Mouse (Mus musculus) embryonic facial prominence, embryonic 12.5 days (tissue): Measurements from ENCODE around the gene Nell2. TPM values are rescaled to one million over a fixed set of nuclear protein-coding genes. Genes with fewer than 3 reads are reported as not detected.
"Not testable (repeated sequence)": the region's sequence is repeated elsewhere in the genome, so short reads cannot be mapped to it uniquely, and the experiment has no call there.

Source experiments
- ATAC-seq: fragments of 200-750 bp; cut with Nextera tagmentation; 2 replicates; pipeline ENCODE4 v1.8.0; 2017; ENCODE audit not compliant: insufficient number of reproducible peaks, insufficient read depth, low FRiP score, low TSS enrichment
- H3K27ac ChIP-seq: fragments of 300-500 bp; sonication (generic); 2 replicates; pipeline ENCODE4 v1.5.1; 2016; ENCODE audit warnings: mild to moderate bottlenecking
- H3K27me3 ChIP-seq: fragments of 300-500 bp; sonication (generic); 2 replicates; pipeline ENCODE4 v1.6.1; 2016; ENCODE audit warnings: mild to moderate bottlenecking, moderate library complexity
- H3K36me3 ChIP-seq: fragments of 300-500 bp; sonication (generic); 2 replicates; pipeline ENCODE4 v1.6.1; 2016; ENCODE audit warnings: mild to moderate bottlenecking
- H3K4me1 ChIP-seq: fragments of 300-500 bp; sonication (generic); 2 replicates; pipeline ENCODE4 v1.6.1; 2016
- H3K4me2 ChIP-seq: fragments of 300-500 bp; sonication (generic); replicated peaks from 2 replicates; pipeline ENCODE4 v1.6.1; 2016; ENCODE audit warnings: mild to moderate bottlenecking, moderate library complexity
- H3K4me3 ChIP-seq: fragments of 300-500 bp; sonication (generic); 2 replicates; pipeline ENCODE4 v1.5.1; 2016; ENCODE audit warnings: mild to moderate bottlenecking
- H3K9ac ChIP-seq: fragments of 300-500 bp; sonication (generic); 2 replicates; pipeline ENCODE4 v1.6.1; 2016; ENCODE audit warnings: mild to moderate bottlenecking, moderate library complexity
- H3K9me3 ChIP-seq: fragments of 300-500 bp; sonication (generic); 2 replicates; pipeline ENCODE4 v1.6.1; 2016; ENCODE audit warnings: mild to moderate bottlenecking, moderate library complexity
- WGBS: fragments of 180-500 bp; shearing (Covaris S2); methylation state at CpG from one replicate; pipeline ENCODE4 v1.1.7; 2016; 5-methylcytosine and 5-hydroxymethylcytosine counted together
- polyA plus RNA-seq: library from polyadenylated mRNA; unstranded; fragments of >200 nt; fragmentation: Nextera tagmentation; extraction: Ambion mirVana; gene quantifications from 2 replicates; pipeline ENCODE4 v1.2.1, GENCODE M21; 2016

Gene Nell2
- polyA plus RNA-seq, 1 experiment from 2014 or later = 23.9 TPM

DNA sequence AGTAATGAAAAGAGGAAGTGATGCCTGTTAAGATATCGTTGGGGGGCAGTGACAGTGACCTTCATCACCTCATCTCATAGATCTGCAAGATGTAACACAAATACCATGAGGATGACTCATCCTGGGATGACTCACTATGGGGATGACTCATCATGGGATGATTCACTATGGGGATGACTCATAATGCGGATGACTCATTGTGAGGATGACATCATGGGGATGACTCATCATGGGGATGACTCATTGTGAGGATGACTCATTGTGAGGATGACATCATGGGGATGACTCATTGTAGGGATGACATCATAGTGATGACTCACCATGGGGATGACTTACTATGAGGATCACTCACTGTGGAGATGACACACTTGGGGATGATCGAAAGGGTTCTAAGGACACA, 251.8 kb downstream of the Nell2 start:
- no peaks in the 10 kb centered on the region for H3K27me3 ChIP-seq
- no peaks in the 10 kb centered on the region for H3K4me1 ChIP-seq
- ATAC-seq = no peak
- WGBS = 95% methylated on average over 3 of the region's 3 CpGs
- no peak overlapping the region for H3K27ac ChIP-seq
- H3K4me3 ChIP-seq = no peak overlapping the region
- no peak overlapping the region for H3K9ac ChIP-seq
- no peaks in the 10 kb centered on the region for H3K36me3 ChIP-seq
- H3K4me2 ChIP-seq = no peak overlapping the region
- H3K9me3 ChIP-seq = no peaks in the 10 kb centered on the region

DNA sequence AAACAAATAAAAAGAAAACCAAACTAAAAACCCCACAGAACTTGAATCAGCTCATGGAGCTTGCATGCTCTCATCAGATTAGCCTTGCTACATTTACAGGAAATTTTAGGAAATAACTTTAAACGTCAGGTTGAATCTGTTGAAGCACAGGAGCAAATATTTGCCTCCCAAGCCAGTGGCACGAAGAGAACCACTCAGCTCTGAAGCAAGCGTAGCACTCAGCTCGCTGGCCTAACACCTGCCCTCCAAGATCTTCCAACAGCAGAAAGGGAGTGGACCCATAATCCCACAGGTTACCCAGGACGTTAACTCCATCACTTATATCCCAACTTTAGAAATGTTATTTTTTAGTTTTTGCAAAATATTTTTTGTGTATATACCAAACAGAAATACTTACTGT, 252.8 kb downstream of the Nell2 start:
- Histone ChIP-seq H3K4me3 (no peak overlapping the region), H3K36me3 (no peaks in the 10 kb centered on the region), H3K9me3 (no peaks in the 10 kb centered on the region), H3K4me1 (no peaks in the 10 kb centered on the region), H3K9ac (no peak overlapping the region), H3K4me2 (no peak overlapping the region), H3K27ac (no peak overlapping the region), H3K27me3 (no peaks in the 10 kb centered on the region)
- 85% methylated on average over 5 of the region's 5 CpGs for WGBS
- ATAC-seq = no peak

DNA sequence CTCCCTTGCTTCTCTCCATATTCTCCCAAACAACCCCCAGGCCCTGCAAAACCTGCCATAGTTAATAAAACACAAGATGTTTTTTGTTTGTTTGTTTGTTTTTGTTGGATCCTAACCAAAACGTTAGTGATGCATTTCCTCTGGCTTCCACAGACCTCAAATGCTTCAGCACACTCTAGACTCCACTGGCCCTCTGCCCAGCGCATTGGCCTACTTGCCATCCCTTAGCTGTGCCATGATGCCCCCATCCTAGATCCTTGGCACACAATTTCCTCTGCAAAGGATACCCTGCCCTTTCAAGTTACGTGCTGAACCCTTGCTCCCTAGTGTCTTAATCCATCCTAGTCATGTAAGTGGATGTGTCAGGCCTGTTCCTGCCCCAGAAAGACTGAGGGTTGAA, 255.1 kb downstream of the Nell2 start:
- Histone ChIP-seq H3K27me3 (no peaks in the 10 kb centered on the region), H3K4me1 (no peaks in the 10 kb centered on the region), H3K36me3 (no peaks in the 10 kb centered on the region), H3K27ac (no peak overlapping the region), H3K4me2 (no peak overlapping the region), H3K4me3 (no peak overlapping the region), H3K9me3 (no peaks in the 10 kb centered on the region), H3K9ac (no peak overlapping the region)
- 75% methylated on average over 3 of the region's 3 CpGs for WGBS
- ATAC-seq = no peak

- Histone ChIP-seq H3K27ac (no peak overlapping the region), H3K4me1 (no peaks in the 10 kb centered on the region), H3K36me3 (no peaks in the 10 kb centered on the region), H3K9ac (no peak overlapping the region), H3K9me3 (no peaks in the 10 kb centered on the region), H3K4me3 (no peak overlapping the region), H3K4me2 (no peak overlapping the region), H3K27me3 (no peaks in the 10 kb centered on the region)
- ATAC-seq = no peak
- WGBS = 82% methylated on average over 3 of the region's 3 CpGs
Observed at GRCm38 (mm10) chr15:95272167-95272566, 256.2 kb downstream of the Nell2 start.

- Histone ChIP-seq H3K27me3 (no peaks in the 10 kb centered on the region), H3K27ac (no peak overlapping the region), H3K4me3 (no peak overlapping the region), H3K9ac (no peak overlapping the region), H3K4me2 (no peak overlapping the region), H3K9me3 (no peaks in the 10 kb centered on the region), H3K4me1 (0 out of 2 replicates have a peak, but pooled peaks cover 7% of the 10 kb centered on the region), H3K36me3 (no peaks in the 10 kb centered on the region)
- 91% methylated on average over 2 of the region's 2 CpGs for WGBS
- ATAC-seq = no peak
Observed at GRCm38 (mm10) chr15:95259671-95260450, 268.5 kb downstream of the Nell2 start.

- ATAC-seq = no peak
- H3K4me3 ChIP-seq = no peak overlapping the region
- 54% methylated on average over 9 of the region's 9 CpGs for WGBS
- no peak overlapping the region for H3K4me2 ChIP-seq
- 0 out of 2 replicates have a peak, but pooled peaks cover 7% of the 10 kb centered on the region for H3K4me1 ChIP-seq
- H3K9me3 ChIP-seq = no peaks in the 10 kb centered on the region
- H3K36me3 ChIP-seq = no peaks in the 10 kb centered on the region
- no peaks in the 10 kb centered on the region for H3K27me3 ChIP-seq
- no peak overlapping the region for H3K27ac ChIP-seq
- no peak overlapping the region for H3K9ac ChIP-seq
Observed at GRCm38 (mm10) chr15:95257131-95257530, 271.2 kb downstream of the Nell2 start.

DNA sequence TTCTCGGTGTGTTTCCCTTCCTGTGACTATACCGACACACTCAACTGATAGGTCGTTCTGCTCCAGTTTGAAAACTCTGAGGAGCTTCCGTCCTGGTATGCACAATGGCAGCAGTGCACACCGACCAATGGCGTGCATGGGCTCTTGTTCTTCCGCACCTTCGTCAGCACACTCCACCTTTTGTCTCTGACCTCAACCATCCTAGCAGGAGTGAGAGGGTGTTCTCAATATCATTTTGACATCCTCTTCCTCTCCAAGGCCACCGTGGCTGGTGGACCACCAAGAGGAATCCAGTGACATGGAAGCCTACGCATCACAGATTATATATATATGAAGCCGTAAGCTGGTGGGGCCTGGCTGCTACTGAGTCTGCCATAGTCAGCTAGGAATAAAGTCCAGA, 282.8 kb downstream of the Nell2 start:
- Histone ChIP-seq H3K36me3 (no peaks in the 10 kb centered on the region), H3K9me3 (no peaks in the 10 kb centered on the region), H3K27me3 (no peaks in the 10 kb centered on the region), H3K9ac (no peak overlapping the region), H3K4me1 (no peaks in the 10 kb centered on the region), H3K4me3 (no peak overlapping the region), H3K27ac (no peak overlapping the region), H3K4me2 (no peak overlapping the region)
- ATAC-seq = no peak
- 91% methylated on average over 11 of the region's 11 CpGs for WGBS

GRCm38 (mm10) chr15:95243876-95244275, 284.5 kb downstream of the Nell2 start:
- WGBS = 62% methylated on average over 8 of the region's 8 CpGs
- ATAC-seq = no peak

GRCm38 (mm10) chr15:95241161-95241560, 287.2 kb downstream of the Nell2 start:
- Histone ChIP-seq H3K9me3 (no peaks in the 10 kb centered on the region), H3K36me3 (no peaks in the 10 kb centered on the region), H3K27me3 (no peaks in the 10 kb centered on the region), H3K27ac (no peak overlapping the region), H3K4me2 (no peak overlapping the region), H3K4me1 (no peaks in the 10 kb centered on the region), H3K4me3 (no peak overlapping the region), H3K9ac (no peak overlapping the region)
- no peak for ATAC-seq
- 86% methylated on average over 3 of the region's 3 CpGs for WGBS

More at GRCm38 (mm10) chr15:95243876-95244275, 284.5 kb downstream of the Nell2 start:
- no peaks in the 10 kb centered on the region for H3K9me3 ChIP-seq
- H3K27ac ChIP-seq = no peak overlapping the region
- H3K4me3 ChIP-seq = no peak overlapping the region
- no peak overlapping the region for H3K9ac ChIP-seq
- no peaks in the 10 kb centered on the region for H3K4me1 ChIP-seq
- H3K27me3 ChIP-seq = no peaks in the 10 kb centered on the region
- H3K36me3 ChIP-seq = no peaks in the 10 kb centered on the region
- no peak overlapping the region for H3K4me2 ChIP-seq

- 98% methylated on average over 2 of the region's 2 CpGs for WGBS
- H3K9ac ChIP-seq, ATAC-seq: not testable (repeated sequence)
Observed at GRCm38 (mm10) chr15:95237021-95237420, 291.3 kb downstream of the Nell2 start.

GRCm38 (mm10) chr15:95236509-95236908, 291.9 kb downstream of the Nell2 start:
- no peaks in the 10 kb centered on the region for H3K9me3 ChIP-seq
- H3K4me2 ChIP-seq = no peak overlapping the region
- no peaks in the 10 kb centered on the region for H3K36me3 ChIP-seq
- no peak overlapping the region for H3K4me3 ChIP-seq
- no peaks in the 10 kb centered on the region for H3K4me1 ChIP-seq
- no peak for ATAC-seq
- no peak overlapping the region for H3K9ac ChIP-seq
- 81% methylated on average over 3 of the region's 3 CpGs for WGBS
- no peak overlapping the region for H3K27ac ChIP-seq
- no peaks in the 10 kb centered on the region for H3K27me3 ChIP-seq

More at GRCm38 (mm10) chr15:95237021-95237420, 291.3 kb downstream of the Nell2 start:
- H3K27ac ChIP-seq, H3K36me3 ChIP-seq, H3K4me3 ChIP-seq, H3K9me3 ChIP-seq, H3K27me3 ChIP-seq, H3K4me2 ChIP-seq, H3K4me1 ChIP-seq: not testable (repeated sequence)

GRCm38 (mm10) chr15:95231171-95231570, 297.2 kb downstream of the Nell2 start:
- Histone ChIP-seq H3K4me2 (no peak overlapping the region), H3K9me3 (no peaks in the 10 kb centered on the region), H3K27me3 (no peaks in the 10 kb centered on the region), H3K9ac (no peak overlapping the region), H3K27ac (no peak overlapping the region), H3K36me3 (no peaks in the 10 kb centered on the region), H3K4me1 (no peaks in the 10 kb centered on the region), H3K4me3 (no peak overlapping the region)
- no peak for ATAC-seq
- 79% methylated on average over 13 of the region's 13 CpGs for WGBS
